In the genomic region with DNA sequence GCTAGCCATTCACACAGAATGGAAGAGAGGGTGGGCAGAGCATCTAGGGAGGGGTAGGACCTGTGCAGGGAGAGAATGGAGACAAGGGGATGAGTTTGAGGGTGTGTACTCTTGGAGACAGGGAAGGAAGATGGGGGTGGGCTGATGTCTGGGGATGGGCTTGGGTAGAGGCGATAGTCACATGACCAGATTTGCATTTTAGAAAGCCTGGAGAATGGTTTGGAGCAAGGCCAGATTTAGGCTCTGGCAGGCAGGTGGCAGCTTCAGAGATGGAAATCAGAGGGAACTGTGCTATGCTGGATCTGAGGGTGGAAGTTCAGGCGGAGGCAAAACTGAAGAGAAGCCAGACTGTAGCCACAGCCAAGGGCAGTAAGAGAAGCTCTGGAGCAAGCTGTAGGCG, we compare ENCODE assay signal across 16 mouse cellular contexts. TPM values are rescaled to one million over a fixed set of nuclear protein-coding genes. Genes with fewer than 3 reads are reported as not detected.
DNase-seq lines count a peak whose midpoint lies in the region; ATAC-seq and TF ChIP-seq lines count a peak whose summit lies in the region.
"Had no signal": no experiment of that assay in that cellular context is flagged by ENCODE, and none has a peak within 500 bp of the region (broad histone marks: within the 10 kb centered on the region; RNA-seq: fewer than 3 reads in every experiment).

No protein-coding gene starts in this region.

- peaks cover 7% of the 10 kb centered on the region; the same call in 1 of the 2 replicates for H3K4me1 ChIP-seq in hindbrain, postnatal 0 days (ENCODE audit: insufficient read depth, low read length)
- H3K4me1 ChIP-seq: liver, embryonic 13.5 days had no signal

- no peaks in the 10 kb centered on the region for H3K36me3 ChIP-seq in hindbrain, postnatal 0 days (ENCODE audit: insufficient read depth, low read length)

- H3K9ac ChIP-seq in hindbrain, postnatal 0 days (replicated peaks; ENCODE audit: low read length): no peak overlapping the region
- H3K9ac ChIP-seq: liver, embryonic 13.5 days had no signal

- no peaks in the 10 kb centered on the region for H3K27me3 ChIP-seq in hindbrain, postnatal 0 days (ENCODE audit: insufficient read depth, low read length)
- H3K27me3 ChIP-seq: liver, embryonic 13.5 days had no signal

- ATAC-seq in hindbrain, postnatal 0 days: peak; percentile 61

- H3K9me3 ChIP-seq in hindbrain, postnatal 0 days (ENCODE audit: low read length): no peaks in the 10 kb centered on the region
- H3K9me3 ChIP-seq: liver, embryonic 13.5 days had no signal

- H3K4me2 ChIP-seq in hindbrain, postnatal 0 days (ENCODE audit: low read depth, low read length): no peak overlapping the region
- H3K4me2 ChIP-seq: liver, embryonic 13.5 days had no signal

- no peak overlapping the region for H3K4me3 ChIP-seq in hindbrain, postnatal 0 days (ENCODE audit: low read length)
- H3K4me3 ChIP-seq: liver, embryonic 13.5 days; myocyte had no signal

- no peak for TF ChIP-seq CTCF in hindbrain, postnatal 0 days (IDR thresholded peaks at IDR 0.05; ENCODE audit: low read depth)

- peak; percentile 52 to 68 for DNase-seq in cerebellum, postnatal 14 days
- DNase-seq in cerebellum, adult 11-12 months: no peak
- DNase-seq in right cerebral cortex, postnatal 4 days: peak; percentile 19
- no peak for DNase-seq in right cerebral cortex, postnatal 14 days
- peak; percentile 73 for DNase-seq in hindbrain, postnatal 0 days (ENCODE audit: low spot score)
- no peak for DNase-seq in thymus, adult 18-20 months
- no peak for DNase-seq in spleen, adult 18-20 months
- DNase-seq in cerebellum, adult 8-10 months: no peak
- DNase-seq: adrenal gland, postnatal 14 days; cerebellum, adult 9-10 months; heart, adult 11 months; heart, postnatal 10 days; kidney, adult 11 months; kidney, postnatal 36 days; liver, embryonic 13.5 days had no signal

- WGBS in hindbrain, postnatal 0 days: 31% methylated on average over 3 of the region's 3 CpGs

- H3K27ac ChIP-seq in hindbrain, postnatal 0 days: 0 out of 2 replicates have a peak overlapping the region, but pooled peaks have one; percentile 36
- H3K27ac ChIP-seq: liver, embryonic 13.5 days had no signal

RNA-seq across cellular contexts. Expression of a gene that starts 15.8 kb away (rescaled TPM):
- total RNA-seq in hindbrain, postnatal 0 days (2014; rRNA removed): 31.2 and 36.7 TPM in 2 replicates
- 25.0 and 25.1 TPM in 2 replicates for polyA plus RNA-seq in hindbrain, postnatal 0 days (2015; fragmentation: Nextera tagmentation; extraction: Ambion mirVana)

RNA-seq across cellular contexts. Expression of a gene that starts 56.7 kb away (rescaled TPM):
- 31.4 and 38.8 TPM in 2 replicates for total RNA-seq in hindbrain, postnatal 0 days (2014; rRNA removed)
- polyA plus RNA-seq in hindbrain, postnatal 0 days (2015; fragmentation: Nextera tagmentation; extraction: Ambion mirVana): 25.8 and 30.7 TPM in 2 replicates

Comparison
In these comparisons a context has a peak if more than half of its experiments do, and no peak if none do; other contexts are left out.
1. DNase-seq: peak in cerebellum, postnatal 14 days (2 of 2), right cerebral cortex, postnatal 4 days (single experiment) and hindbrain, postnatal 0 days (single experiment); none in cerebellum, adult 11-12 months (single experiment), right cerebral cortex, postnatal 14 days (single experiment), thymus, adult 18-20 months (0 of 2), spleen, adult 18-20 months (0 of 2) and cerebellum, adult 8-10 months (single experiment).